Mouse (Mus musculus) thymus, adult 2 months (tissue): ENCODE data around the gene Exph5.

Experiments
- CTCF ChIP-seq: fragments of 200-500 bp; IDR thresholded peaks from 2 replicates; pipeline ENCODE4 v1.5.1; 2012; ENCODE audit warnings: mild to moderate bottlenecking, control low read depth, low read length, moderate library complexity, borderline replicate concordance; ENCODE audit not compliant: control insufficient read depth, poor library complexity, insufficient read depth; ENCODE audit errors: extremely low read depth
- POLR2A ChIP-seq: fragments of 200-500 bp; IDR thresholded peaks from 2 replicates; pipeline ENCODE4 v1.6.1; 2012; ENCODE audit warnings: mild to moderate bottlenecking, low read length, control low read depth, moderate library complexity; ENCODE audit not compliant: control insufficient read depth, poor library complexity, insufficient read depth; ENCODE audit errors: extremely low read depth

GRCm38 (mm10) chr9:53408953-53409361 is 107.5 kb downstream of the Exph5 start:
- TF ChIP-seq POLR2A = no peak
- no peak for TF ChIP-seq CTCF
